Mouse (Mus musculus) heart, embryonic 14.5 days (tissue): ENCODE data around the gene Gabpa. TPM values are rescaled to one million over a fixed set of nuclear protein-coding genes. Genes with fewer than 3 reads are reported as not detected.
A peak's percentile ranks its signal among the peaks of the same experiment; 100 is the strongest.

ENCODE experiments used
- ATAC-seq: fragments of 200-750 bp; cut with Nextera tagmentation; 2 replicates; pipeline ENCODE4 v1.8.0; 2017; ENCODE audit warnings: low read depth, moderate TSS enrichment; ENCODE audit not compliant: insufficient number of reproducible peaks, insufficient read depth, low FRiP score
- H3K27ac ChIP-seq, 2 experiments: fragments of 200-500 bp in 1 of 2; fragments of 300-500 bp in 1 of 2; sonication (generic) in 1 of 2; replicated peaks in 1 of 2; 2 replicates each; pipeline ENCODE4 v1.5.1; 2012 to 2014; ENCODE audit warnings: low read depth in 2 of 2, low read length in 2 of 2, control low read depth in 1 of 2, mild to moderate bottlenecking in 1 of 2, mixed read lengths in 1 of 2; ENCODE audit not compliant: control insufficient read depth in 1 of 2, insufficient read depth in 1 of 2
- H3K27me3 ChIP-seq: fragments of 300-500 bp; sonication (generic); 2 replicates; pipeline ENCODE4 v1.6.1; 2014; ENCODE audit warnings: mild to moderate bottlenecking, low read length, control low read depth; ENCODE audit not compliant: control insufficient read depth, insufficient read depth
- H3K36me3 ChIP-seq: fragments of 300-500 bp; sonication (generic); 2 replicates; pipeline ENCODE4 v1.6.1; 2014; ENCODE audit warnings: mild to moderate bottlenecking, control low read depth, low read length, mixed read lengths; ENCODE audit not compliant: control insufficient read depth, insufficient read depth
- H3K4me1 ChIP-seq, 2 experiments: fragments of 200-500 bp in 1 of 2; fragments of 300-500 bp in 1 of 2; sonication (generic) in 1 of 2; 2 replicates each; pipeline ENCODE4 v1.6.1; 2012 to 2014; ENCODE audit warnings: low read length in 2 of 2, control low read depth in 1 of 2, mixed read lengths in 1 of 2; ENCODE audit not compliant: control insufficient read depth in 2 of 2, insufficient read depth in 2 of 2
- H3K4me2 ChIP-seq: fragments of 300-500 bp; sonication (generic); 2 replicates; pipeline ENCODE4 v1.6.1; 2014; ENCODE audit warnings: mild to moderate bottlenecking, low read length
- H3K4me3 ChIP-seq, 2 experiments: fragments of 200-500 bp in 1 of 2; fragments of 300-500 bp in 1 of 2; sonication (generic) in 1 of 2; 2 replicates each; pipeline ENCODE4 v1.5.1; 2012 to 2014; ENCODE audit warnings: low read length in 2 of 2, mild to moderate bottlenecking in 2 of 2, control low read depth in 1 of 2, low read depth in 1 of 2, moderate library complexity in 1 of 2; ENCODE audit not compliant: control insufficient read depth in 1 of 2, insufficient read depth in 1 of 2
- H3K9ac ChIP-seq: fragments of 300-500 bp; sonication (generic); 2 replicates; pipeline ENCODE4 v1.6.1; 2014; ENCODE audit warnings: mild to moderate bottlenecking, low read length
- H3K9me3 ChIP-seq: fragments of 300-500 bp; sonication (generic); 2 replicates; pipeline ENCODE4 v1.6.1; 2016; ENCODE audit warnings: low read length, control low read depth; ENCODE audit not compliant: control insufficient read depth
- WGBS: fragments of 180-500 bp; shearing (Covaris S2); extraction: QIAGEN DNeasy Blood & Tissue Kit; methylation state at CpG from one replicate; pipeline ENCODE4 v1.1.7; 2014; 5-methylcytosine and 5-hydroxymethylcytosine counted together
- polyA plus RNA-seq: library from polyadenylated mRNA; unstranded; fragments of >200 nt; fragmentation: Nextera tagmentation; extraction: Ambion mirVana; gene quantifications from 2 replicates; pipeline ENCODE4 v1.2.1, GENCODE M21; 2014

Gene Gabpa
- polyA plus RNA-seq, 1 experiment from 2014 or later = 37.2 TPM

GRCm38 (mm10) chr16:84853492-84853891, 18.8 kb downstream of the Gabpa start:
- Histone ChIP-seq H3K4me1 (no peaks in the 10 kb centered on the region), H3K27me3 (no peaks in the 10 kb centered on the region), H3K9me3 (no peaks in the 10 kb centered on the region), H3K27ac (no peak overlapping the region), H3K36me3 (peaks cover 97% of the 10 kb centered on the region), H3K9ac (no peak overlapping the region), H3K4me2 (no peak overlapping the region), H3K4me3 (no peak overlapping the region)
- no peak for ATAC-seq
- 91% methylated on average over 6 of the region's 6 CpGs for WGBS

DNA sequence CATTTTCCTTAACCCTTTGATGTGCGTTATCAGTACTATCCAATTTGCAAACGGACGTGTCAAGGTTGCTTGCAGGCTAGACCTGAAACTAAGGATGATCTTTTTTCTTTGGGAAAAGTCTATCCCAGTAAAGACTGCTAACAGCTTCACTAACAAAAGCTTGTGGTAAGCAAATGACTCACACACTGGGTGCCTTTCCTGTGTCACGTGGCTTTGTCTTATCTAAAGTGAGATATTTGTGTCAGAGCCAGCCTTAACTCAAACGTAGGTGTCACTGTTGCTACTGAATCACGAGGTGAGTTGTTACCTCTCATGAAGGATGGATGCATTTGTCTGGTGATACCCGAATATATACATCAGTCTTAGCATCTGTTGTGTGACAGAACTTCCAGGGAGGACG, 29.9 kb downstream of the Gabpa start:
- Histone ChIP-seq H3K9me3 (no peaks in the 10 kb centered on the region), H3K4me1 (no peaks in the 10 kb centered on the region), H3K9ac (no peak overlapping the region), H3K4me3 (no peak overlapping the region), H3K4me2 (no peak overlapping the region), H3K27me3 (no peaks in the 10 kb centered on the region), H3K27ac (no peak overlapping the region), H3K36me3 (peaks cover 47% of the 10 kb centered on the region)
- 65% methylated on average over 8 of the region's 8 CpGs for WGBS
- no peak for ATAC-seq

- no peaks in the 10 kb centered on the region for H3K9me3 ChIP-seq
- H3K36me3 ChIP-seq = no peaks in the 10 kb centered on the region
- no peak overlapping the region for H3K4me2 ChIP-seq
- peaks cover 0 to 5% of the 10 kb centered on the region in 2 experiments; a peak in 2 of 4 replicates for H3K4me1 ChIP-seq
- no peak overlapping the region for H3K9ac ChIP-seq
- 81% methylated on average over 8 of the region's 8 CpGs for WGBS
- no peak overlapping the region for H3K27ac ChIP-seq
- no peaks in the 10 kb centered on the region for H3K27me3 ChIP-seq
- H3K4me3 ChIP-seq = no peak overlapping the region
- no peak for ATAC-seq
Observed at GRCm38 (mm10) chr16:84873805-84874204, 39.1 kb downstream of the Gabpa start.

DNA sequence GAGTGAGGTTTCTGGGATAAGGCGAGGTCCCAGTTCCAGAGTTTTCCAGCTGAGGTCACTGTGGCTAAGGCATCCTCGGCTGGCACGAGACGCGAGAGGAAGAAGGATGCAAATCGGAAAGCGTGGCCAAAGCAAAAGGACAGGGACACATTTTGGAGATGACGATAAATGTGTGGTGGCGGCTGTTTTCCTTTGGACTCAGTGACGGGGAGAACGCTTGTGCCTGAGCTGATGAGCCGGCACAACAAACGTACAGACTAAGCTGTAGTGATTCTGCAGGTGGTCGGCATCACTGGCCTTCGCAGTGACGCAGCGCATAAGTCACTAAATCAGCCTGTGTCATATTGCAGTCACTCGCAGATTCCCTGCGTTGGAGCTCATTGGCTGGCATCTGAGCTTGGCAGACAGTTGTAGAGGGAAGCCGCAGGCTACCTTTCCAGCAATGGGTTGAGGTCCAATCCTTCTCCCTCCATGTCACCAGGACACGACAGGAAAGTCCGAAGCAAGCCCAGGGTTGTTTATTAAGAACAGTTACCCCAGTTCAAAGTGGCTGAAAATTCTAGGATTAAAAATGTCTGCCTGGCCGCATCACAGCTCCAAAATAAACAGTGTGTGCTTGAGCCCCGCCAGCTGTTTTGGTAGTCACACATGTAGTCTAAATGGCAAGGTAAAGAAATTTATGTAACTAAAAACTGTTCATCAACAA, 40.4 kb downstream of the Gabpa start:
- Histone ChIP-seq H3K9me3 (no peaks in the 10 kb centered on the region), H3K4me1 (peaks cover 0 to 5% of the 10 kb centered on the region in 2 experiments; a peak in 2 of 4 replicates), H3K4me2 (no peak overlapping the region), H3K9ac (no peak overlapping the region), H3K27ac (no peak overlapping the region), H3K27me3 (no peaks in the 10 kb centered on the region), H3K4me3 (no peak overlapping the region), H3K36me3 (no peaks in the 10 kb centered on the region)
- no peak for ATAC-seq
- 75% methylated on average over 24 of the region's 24 CpGs for WGBS

GRCm38 (mm10) chr16:84875718-84876035, 41.0 kb downstream of the Gabpa start:
- Histone ChIP-seq H3K27me3 (no peaks in the 10 kb centered on the region), H3K9ac (no peak overlapping the region), H3K36me3 (no peaks in the 10 kb centered on the region), H3K4me2 (no peak overlapping the region), H3K4me1 (peaks cover 0 to 5% of the 10 kb centered on the region in 2 experiments; a peak in 2 of 4 replicates), H3K27ac (no peak overlapping the region), H3K9me3 (no peaks in the 10 kb centered on the region), H3K4me3 (no peak overlapping the region)
- ATAC-seq = no peak
- 79% methylated on average over 7 of the region's 7 CpGs for WGBS

DNA sequence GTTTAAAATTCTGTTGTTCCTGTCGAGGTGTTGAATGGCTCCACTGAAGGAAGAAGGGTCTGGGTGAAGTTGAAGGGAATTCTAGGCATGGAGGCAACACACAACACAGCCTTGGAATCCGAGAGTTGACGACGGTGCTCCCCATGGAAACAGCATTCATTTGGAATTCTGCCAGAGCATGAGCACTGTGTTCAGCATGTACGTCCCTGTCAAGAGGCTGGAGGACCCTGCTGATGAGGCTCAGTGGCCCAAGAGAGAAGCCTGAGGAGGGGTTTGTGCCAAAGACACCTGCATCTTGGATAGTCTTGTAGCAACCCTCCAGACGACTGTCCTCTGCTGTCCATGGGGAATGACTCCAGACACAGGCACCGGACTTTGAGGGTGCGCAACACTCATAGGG, 41.4 kb downstream of the Gabpa start:
- H3K4me3 ChIP-seq = no peak overlapping the region
- no peaks in the 10 kb centered on the region for H3K36me3 ChIP-seq
- H3K4me1 ChIP-seq = peaks cover 0 to 5% of the 10 kb centered on the region in 2 experiments; a peak in 2 of 4 replicates
- no peak for ATAC-seq
- no peaks in the 10 kb centered on the region for H3K9me3 ChIP-seq
- WGBS = 43% methylated on average over 8 of the region's 8 CpGs
- no peak overlapping the region for H3K4me2 ChIP-seq
- H3K9ac ChIP-seq = no peak overlapping the region
- H3K27me3 ChIP-seq = no peaks in the 10 kb centered on the region
- no peak overlapping the region for H3K27ac ChIP-seq

DNA sequence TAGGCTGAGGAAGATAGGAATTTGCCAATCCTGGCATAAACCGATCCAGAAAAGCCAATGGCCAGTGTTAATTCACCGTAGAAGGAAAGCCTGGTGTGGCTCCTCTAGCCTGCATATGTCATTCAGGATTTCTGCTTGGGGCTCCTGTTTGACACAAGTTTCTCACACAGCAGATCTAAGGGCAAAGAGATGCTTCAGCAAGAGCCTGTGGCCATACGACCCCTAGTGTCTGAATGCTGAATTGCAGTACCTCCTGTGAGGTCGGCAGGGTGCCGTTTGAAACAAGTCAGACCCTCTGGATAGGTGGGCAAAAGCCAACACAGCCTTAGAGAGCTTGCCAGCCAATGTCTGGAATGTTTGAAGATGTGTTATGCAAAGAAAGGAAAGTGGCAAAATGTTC, 44.4 kb downstream of the Gabpa start:
- ATAC-seq = no peak

GRCm38 (mm10) chr16:84881168-84881567, 46.4 kb downstream of the Gabpa start:
- Histone ChIP-seq H3K4me2 (no peak overlapping the region), H3K9me3 (no peaks in the 10 kb centered on the region), H3K9ac (no peak overlapping the region), H3K4me3 (no peak overlapping the region), H3K36me3 (no peaks in the 10 kb centered on the region), H3K27me3 (no peaks in the 10 kb centered on the region), H3K4me1 (peaks cover 0 to 1% of the 10 kb centered on the region in 2 experiments; a peak in 2 of 4 replicates), H3K27ac (no peak overlapping the region)
- ATAC-seq = no peak
- 86% methylated on average over 9 of the region's 9 CpGs for WGBS

More for the DNA sequence above, 44.4 kb downstream of the Gabpa start:
- H3K4me3 ChIP-seq = no peak overlapping the region
- H3K9me3 ChIP-seq = no peaks in the 10 kb centered on the region
- peaks cover 0 to 5% of the 10 kb centered on the region in 2 experiments; a peak in 2 of 4 replicates for H3K4me1 ChIP-seq
- H3K27ac ChIP-seq = no peak overlapping the region
- no peaks in the 10 kb centered on the region for H3K36me3 ChIP-seq
- H3K27me3 ChIP-seq = no peaks in the 10 kb centered on the region
- 0 out of 2 replicates have a peak overlapping the region, but pooled peaks have one; percentile 11 for H3K4me2 ChIP-seq
- no peak overlapping the region for H3K9ac ChIP-seq
- 19% methylated on average over 5 of the region's 5 CpGs for WGBS
